Mouse (Mus musculus): Measurements from ENCODE around the gene Acan. TPM values are rescaled to one million over a fixed set of nuclear protein-coding genes. Genes with fewer than 3 reads are reported as not detected.

The Acan gene
- polyA plus RNA-seq, 1 experiment from 2014 or later, result 1.8 TPM

DNA sequence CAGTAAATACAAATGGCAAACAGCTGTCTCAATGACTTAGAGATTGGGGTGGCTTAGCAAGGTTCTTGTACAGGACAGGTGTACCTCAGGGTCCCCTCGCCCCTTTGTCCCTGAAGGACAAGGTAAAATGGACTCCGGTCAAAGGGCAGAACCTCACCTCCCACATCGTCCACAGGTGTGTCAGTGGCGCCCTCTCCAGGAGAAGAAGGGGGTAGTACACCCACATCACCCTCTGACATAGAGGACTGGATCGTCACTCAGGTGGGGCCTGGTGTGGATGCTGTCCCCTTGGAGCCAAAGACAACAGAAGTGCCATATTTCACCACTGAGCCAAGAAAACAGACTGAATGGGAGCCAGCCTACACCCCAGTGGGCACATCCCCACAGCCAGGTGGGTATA is 43.2 kb downstream of the Acan start:
- no peak for ATAC-seq (ENCODE audit: insufficient number of reproducible peaks, insufficient read depth, low FRiP score, low read depth)
- 72% methylated on average over 5 of the region's 5 CpGs for WGBS
- Histone ChIP-seq H3K4me1 (ENCODE audit: control insufficient read depth in 2 of 2, insufficient read depth in 2 of 2, low read length in 2 of 2) (no peaks in the 10 kb centered on the region), H3K36me3 (ENCODE audit: control insufficient read depth, insufficient read depth, low read length) (no peaks in the 10 kb centered on the region), H3K9me3 (ENCODE audit: control insufficient read depth, low read length) (no peaks in the 10 kb centered on the region), H3K4me3 (ENCODE audit: control insufficient read depth in 1 of 2, insufficient read depth in 1 of 2, low read depth in 1 of 2, low read length in 2 of 2) (no peak overlapping the region), H3K27ac (replicated peaks in 1 of 2; ENCODE audit: control insufficient read depth in 1 of 2, insufficient read depth in 1 of 2, low read depth in 2 of 2, low read length in 2 of 2) (no peak overlapping the region), H3K9ac (ENCODE audit: low read length) (no peak overlapping the region), H3K27me3 (ENCODE audit: control insufficient read depth, insufficient read depth, low read length) (no peaks in the 10 kb centered on the region), H3K4me2 (ENCODE audit: low read length) (no peak overlapping the region)

DNA sequence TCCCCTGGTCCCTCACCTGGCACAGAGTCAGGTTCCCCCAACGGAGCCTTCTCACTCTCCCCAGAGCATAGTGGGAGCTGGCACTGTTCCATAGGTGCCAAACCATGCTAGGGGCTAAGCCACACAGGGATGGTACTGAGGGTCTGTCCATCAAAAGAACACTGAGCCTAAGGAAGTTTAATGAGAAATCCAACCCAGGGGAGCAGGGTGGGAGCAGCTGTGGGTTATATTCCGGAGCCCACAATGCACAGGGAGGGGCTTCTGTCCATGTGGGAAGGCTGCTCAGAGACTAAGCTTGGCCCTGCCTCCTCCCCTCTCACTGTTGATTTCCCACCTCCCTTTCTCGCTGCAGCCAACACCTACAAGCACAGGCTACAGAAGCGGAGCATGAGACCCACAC is 60.6 kb downstream of the Acan start:
- no peak overlapping the region for H3K27ac ChIP-seq (replicated peaks in 1 of 2; ENCODE audit: control insufficient read depth in 1 of 2, insufficient read depth in 1 of 2, low read depth in 2 of 2, low read length in 2 of 2)
- ATAC-seq (ENCODE audit: insufficient number of reproducible peaks, insufficient read depth, low FRiP score, low read depth), result no peak
- no peaks in the 10 kb centered on the region for H3K36me3 ChIP-seq (ENCODE audit: control insufficient read depth, insufficient read depth, low read length)
- WGBS, result 54% methylated on average over 4 of the region's 4 CpGs
- no peak overlapping the region for H3K4me2 ChIP-seq (ENCODE audit: low read length)
- no peaks in the 10 kb centered on the region for H3K27me3 ChIP-seq (ENCODE audit: control insufficient read depth, insufficient read depth, low read length)
- H3K4me3 ChIP-seq (ENCODE audit: control insufficient read depth in 1 of 2, insufficient read depth in 1 of 2, low read depth in 1 of 2, low read length in 2 of 2), result no peak overlapping the region
- no peak overlapping the region for H3K9ac ChIP-seq (ENCODE audit: low read length)
- no peaks in the 10 kb centered on the region for H3K4me1 ChIP-seq (ENCODE audit: control insufficient read depth in 2 of 2, insufficient read depth in 2 of 2, low read length in 2 of 2)
- H3K9me3 ChIP-seq (ENCODE audit: control insufficient read depth, low read length), result no peaks in the 10 kb centered on the region

DNA sequence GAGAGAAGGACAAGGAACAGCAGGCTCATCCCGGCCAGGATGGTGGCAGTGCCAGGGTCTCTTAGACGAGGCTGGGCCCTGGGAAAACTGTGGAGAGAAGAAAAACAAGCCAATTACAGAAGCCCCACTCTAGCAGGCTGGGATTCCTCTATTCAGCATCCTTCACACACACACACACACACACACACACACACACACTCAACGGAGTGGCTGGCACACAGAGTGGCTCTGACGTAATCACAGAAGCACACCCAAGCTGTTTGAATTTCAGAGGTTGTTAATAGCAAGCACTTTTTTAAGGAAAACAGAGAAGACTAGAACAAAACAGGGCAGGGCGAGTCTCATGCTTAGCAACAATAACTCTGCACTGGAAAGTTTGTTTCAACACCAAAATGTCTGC is 70.2 kb downstream of the Acan start:
- 75% methylated on average over 5 of the region's 5 CpGs for WGBS
- Histone ChIP-seq H3K4me3 (ENCODE audit: control insufficient read depth in 1 of 2, insufficient read depth in 1 of 2, low read depth in 1 of 2, low read length in 2 of 2) (no peak overlapping the region), H3K9me3 (ENCODE audit: control insufficient read depth, low read length) (no peaks in the 10 kb centered on the region), H3K36me3 (ENCODE audit: control insufficient read depth, insufficient read depth, low read length) (no peaks in the 10 kb centered on the region), H3K4me2 (ENCODE audit: low read length) (no peak overlapping the region), H3K4me1 (ENCODE audit: control insufficient read depth in 2 of 2, insufficient read depth in 2 of 2, low read length in 2 of 2) (no peaks in the 10 kb centered on the region), H3K27ac (replicated peaks in 1 of 2; ENCODE audit: control insufficient read depth in 1 of 2, insufficient read depth in 1 of 2, low read depth in 2 of 2, low read length in 2 of 2) (no peak overlapping the region), H3K27me3 (ENCODE audit: control insufficient read depth, insufficient read depth, low read length) (no peaks in the 10 kb centered on the region), H3K9ac (ENCODE audit: low read length) (no peak overlapping the region)
- no peak for ATAC-seq (ENCODE audit: insufficient number of reproducible peaks, insufficient read depth, low FRiP score, low read depth)

DNA sequence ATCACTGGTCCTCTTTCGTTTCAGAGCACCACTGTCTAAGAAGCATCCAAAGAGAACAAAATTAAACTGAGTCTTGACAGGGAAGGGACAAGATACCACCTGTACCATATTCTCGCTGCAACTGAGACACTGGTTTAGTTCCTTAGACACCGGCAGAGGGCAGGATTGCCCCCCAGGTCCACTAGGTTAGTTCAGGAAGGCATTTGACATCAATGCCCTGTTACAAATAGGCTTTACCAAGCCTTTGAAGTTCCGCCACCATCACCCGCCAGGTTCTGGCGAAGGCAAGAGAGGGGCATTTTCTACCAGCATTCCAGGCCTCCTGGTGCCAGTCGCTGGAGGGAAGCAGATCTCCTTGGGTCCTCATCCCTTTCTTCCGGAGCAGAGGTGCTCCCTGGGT is 76.6 kb downstream of the Acan start:
- Histone ChIP-seq H3K4me2 (ENCODE audit: low read length) (peak overlapping the region; percentile 69), H3K4me3 (ENCODE audit: control insufficient read depth in 1 of 2, insufficient read depth in 1 of 2, low read depth in 1 of 2, low read length in 2 of 2) (peak overlapping the region in 1 of 2 experiments; percentile 32; a peak in 1 of 4 replicates), H3K36me3 (ENCODE audit: control insufficient read depth, insufficient read depth, low read length) (peaks cover 17% of the 10 kb centered on the region), H3K27me3 (ENCODE audit: control insufficient read depth, insufficient read depth, low read length) (peaks cover 4% of the 10 kb centered on the region; the same call in 1 of the 2 replicates), H3K9me3 (ENCODE audit: control insufficient read depth, low read length) (no peaks in the 10 kb centered on the region), H3K4me1 (ENCODE audit: control insufficient read depth in 2 of 2, insufficient read depth in 2 of 2, low read length in 2 of 2) (peaks cover 16 to 45% of the 10 kb centered on the region in 2 experiments), H3K27ac (replicated peaks in 1 of 2; ENCODE audit: control insufficient read depth in 1 of 2, insufficient read depth in 1 of 2, low read depth in 2 of 2, low read length in 2 of 2) (no peak overlapping the region), H3K9ac (ENCODE audit: low read length) (no peak overlapping the region)
- no peak for ATAC-seq (ENCODE audit: insufficient number of reproducible peaks, insufficient read depth, low FRiP score, low read depth)
- 13% methylated on average over 8 of the region's 8 CpGs for WGBS

DNA sequence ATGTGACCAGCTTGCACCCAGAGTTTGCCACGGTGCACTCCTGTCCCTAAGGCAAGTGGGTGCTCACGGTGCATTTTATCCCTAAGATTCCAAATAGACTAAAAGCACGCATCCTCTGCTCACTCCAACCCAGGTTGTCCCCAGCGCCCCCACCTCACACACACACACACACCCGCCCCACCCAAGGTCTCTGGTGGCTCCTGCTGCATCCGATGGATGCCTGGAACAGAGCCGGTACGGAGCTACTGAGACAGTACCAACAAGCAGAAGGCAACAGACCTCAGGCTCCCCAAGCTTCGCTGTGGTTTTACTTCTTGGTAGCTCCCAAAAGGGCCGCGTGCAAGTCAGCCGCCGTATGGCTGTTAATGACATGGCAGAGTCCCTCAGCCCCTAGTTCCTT is 77.1 kb downstream of the Acan start:
- H3K36me3 ChIP-seq (ENCODE audit: control insufficient read depth, insufficient read depth, low read length), result peaks cover 22% of the 10 kb centered on the region
- H3K27me3 ChIP-seq (ENCODE audit: control insufficient read depth, insufficient read depth, low read length), result peaks cover 4% of the 10 kb centered on the region; the same call in 1 of the 2 replicates
- no peak overlapping the region for H3K27ac ChIP-seq (replicated peaks in 1 of 2; ENCODE audit: control insufficient read depth in 1 of 2, insufficient read depth in 1 of 2, low read depth in 2 of 2, low read length in 2 of 2)
- WGBS, result 14% methylated on average over 13 of the region's 13 CpGs
- H3K9me3 ChIP-seq (ENCODE audit: control insufficient read depth, low read length), result no peaks in the 10 kb centered on the region
- peaks cover 16 to 45% of the 10 kb centered on the region in 2 experiments for H3K4me1 ChIP-seq (ENCODE audit: control insufficient read depth in 2 of 2, insufficient read depth in 2 of 2, low read length in 2 of 2)
- no peak for ATAC-seq (ENCODE audit: insufficient number of reproducible peaks, insufficient read depth, low FRiP score, low read depth)
- H3K4me2 ChIP-seq (ENCODE audit: low read length), result peak overlapping the region; percentile 69
- H3K4me3 ChIP-seq (ENCODE audit: control insufficient read depth in 1 of 2, insufficient read depth in 1 of 2, low read depth in 1 of 2, low read length in 2 of 2), result peak overlapping the region; percentile 23 to 32
- peak overlapping the region; percentile 42 for H3K9ac ChIP-seq (ENCODE audit: low read length)

DNA sequence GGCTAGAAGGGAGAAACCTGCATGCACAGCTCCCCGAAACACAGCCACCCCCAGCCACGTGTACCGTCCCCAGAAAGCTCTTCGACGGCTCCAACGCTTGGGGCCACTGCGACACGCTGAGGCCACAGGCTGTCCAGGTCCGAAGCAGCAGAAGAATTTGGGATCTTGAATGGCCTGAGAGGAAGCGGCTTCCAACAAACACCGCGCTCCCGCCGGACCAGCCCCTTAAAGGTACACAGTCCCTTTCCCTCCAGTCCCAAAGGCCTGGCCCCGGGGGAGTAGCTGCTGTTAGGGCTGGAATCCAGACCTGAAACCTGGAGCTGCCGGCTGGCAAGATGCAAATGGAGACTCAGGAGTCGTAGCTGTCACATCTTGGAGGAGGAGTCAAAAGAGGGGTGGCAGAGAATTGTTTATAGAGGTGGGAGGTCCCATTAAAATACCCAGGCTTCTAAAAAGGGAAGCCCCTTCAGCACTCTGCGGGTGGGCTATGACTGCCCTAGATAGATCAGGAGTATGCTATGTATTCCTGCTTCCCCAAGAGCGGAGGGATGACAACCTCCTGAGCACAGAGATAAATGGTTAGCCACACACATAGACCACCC is 77.7 kb downstream of the Acan start, which contains the start of gene Hapln3:
Gene Hapln3, minus strand, starts transcription at position 176 of the 602 bp plus-strand sequence.
- ATAC-seq (ENCODE audit: insufficient number of reproducible peaks, insufficient read depth, low FRiP score, low read depth), result no peak
- Histone ChIP-seq H3K4me1 (ENCODE audit: control insufficient read depth in 2 of 2, insufficient read depth in 2 of 2, low read length in 2 of 2) (peaks cover 16 to 45% of the 10 kb centered on the region in 2 experiments), H3K36me3 (ENCODE audit: control insufficient read depth, insufficient read depth, low read length) (peaks cover 28% of the 10 kb centered on the region), H3K9ac (ENCODE audit: low read length) (peak within 1 kb of the TSS; percentile 42), H3K4me3 (ENCODE audit: control insufficient read depth in 1 of 2, insufficient read depth in 1 of 2, low read depth in 1 of 2, low read length in 2 of 2) (peak within 1 kb of the TSS; percentile 23 to 32), H3K27ac (replicated peaks in 1 of 2; ENCODE audit: control insufficient read depth in 1 of 2, insufficient read depth in 1 of 2, low read depth in 2 of 2, low read length in 2 of 2) (no peak within 1 kb of the TSS), H3K9me3 (ENCODE audit: control insufficient read depth, low read length) (no peaks in the 10 kb centered on the region), H3K27me3 (ENCODE audit: control insufficient read depth, insufficient read depth, low read length) (peaks cover 4% of the 10 kb centered on the region; the same call in 1 of the 2 replicates), H3K4me2 (ENCODE audit: low read length) (peak within 1 kb of the TSS; percentile 69)
- WGBS, result 3% methylated on average over 19 of the region's 19 CpGs

DNA sequence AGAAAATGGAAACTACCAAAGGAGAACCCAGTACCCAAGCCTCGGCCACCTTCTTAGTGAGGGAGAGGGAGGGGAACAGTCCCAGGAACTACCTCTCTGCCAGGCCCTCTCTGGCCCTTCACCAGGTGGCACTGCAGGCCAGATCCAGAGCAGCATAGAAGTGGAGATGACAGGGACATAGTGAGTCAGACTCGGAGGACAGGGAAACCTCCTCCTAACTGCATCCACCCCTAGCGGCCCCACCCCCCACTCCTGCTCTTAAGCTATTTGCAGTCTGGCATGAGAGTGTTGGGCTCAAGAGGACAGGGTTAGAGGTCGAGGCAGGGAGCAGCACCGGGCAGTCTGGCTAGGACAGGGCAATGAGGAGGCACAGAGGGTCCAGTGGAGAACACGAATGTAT is 80.1 kb downstream of the Acan start:
- H3K4me1 ChIP-seq (ENCODE audit: control insufficient read depth in 2 of 2, insufficient read depth in 2 of 2, low read length in 2 of 2), result peaks cover 16 to 45% of the 10 kb centered on the region in 2 experiments
- no peak overlapping the region for H3K9ac ChIP-seq (ENCODE audit: low read length)
- H3K4me2 ChIP-seq (ENCODE audit: low read length), result no peak overlapping the region
- no peak overlapping the region for H3K4me3 ChIP-seq (ENCODE audit: control insufficient read depth in 1 of 2, insufficient read depth in 1 of 2, low read depth in 1 of 2, low read length in 2 of 2)
- H3K27me3 ChIP-seq (ENCODE audit: control insufficient read depth, insufficient read depth, low read length), result peaks cover 4% of the 10 kb centered on the region; the same call in 1 of the 2 replicates
- no peak; the same call in 1 of the 2 replicates for ATAC-seq (ENCODE audit: insufficient number of reproducible peaks, insufficient read depth, low FRiP score, low read depth)
- no peak overlapping the region for H3K27ac ChIP-seq (replicated peaks in 1 of 2; ENCODE audit: control insufficient read depth in 1 of 2, insufficient read depth in 1 of 2, low read depth in 2 of 2, low read length in 2 of 2)
- 17% methylated on average over 6 of the region's 6 CpGs for WGBS
- H3K36me3 ChIP-seq (ENCODE audit: control insufficient read depth, insufficient read depth, low read length), result peaks cover 51% of the 10 kb centered on the region
- no peaks in the 10 kb centered on the region for H3K9me3 ChIP-seq (ENCODE audit: control insufficient read depth, low read length)

Data from heart, embryonic 14.5 days (tissue).